Mouse (Mus musculus): Measurements from ENCODE around the gene Cyp11a1. TPM values are rescaled to one million over a fixed set of nuclear protein-coding genes. Genes with fewer than 3 reads are reported as not detected.

Cyp11a1 gene
- polyA plus RNA-seq, 1 experiment from 2014 or later = 2.9 TPM

DNA sequence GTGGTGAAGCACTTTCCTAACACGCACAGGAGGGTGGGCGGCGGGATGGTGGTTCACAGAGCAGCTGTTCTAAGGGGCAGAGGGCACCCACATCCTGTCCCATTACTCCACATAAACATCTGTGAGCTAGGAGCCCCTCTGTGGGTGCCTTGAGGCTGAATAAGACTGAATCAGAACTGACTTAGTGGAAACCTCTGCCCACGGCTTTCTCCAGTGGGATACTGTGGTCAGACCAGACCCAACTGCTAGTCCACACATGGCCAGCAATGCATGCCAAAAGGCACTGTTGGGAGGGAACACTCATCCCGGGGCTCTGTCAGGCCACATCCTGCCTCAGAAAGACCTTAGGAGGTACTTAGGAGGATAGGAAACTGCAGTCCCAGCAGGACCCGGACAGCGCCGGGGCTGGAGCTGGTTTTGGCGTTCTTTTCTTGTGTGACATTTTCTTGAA lies 34.0 kb upstream of the Cyp11a1 start:
- H3K4me1 ChIP-seq (ENCODE audit: control insufficient read depth, low read depth, low read length) = peaks cover 5% of the 10 kb centered on the region
- H3K4me3 ChIP-seq (ENCODE audit: low read depth, low read length) = no peak overlapping the region
- 49% methylated on average over 9 of the region's 9 CpGs for whole genome bisulfite sequencing (ENCODE audit: insufficient replicate concordance)
- no peaks in the 10 kb centered on the region for H3K27me3 ChIP-seq (ENCODE audit: control insufficient read depth, insufficient read depth, low read depth, low read length)
- no peak overlapping the region for H3K9ac ChIP-seq (ENCODE audit: low read depth, low read length)
- no peak for ATAC-seq (ENCODE audit: low read depth)
- no peak overlapping the region for H3K27ac ChIP-seq (ENCODE audit: low read length)
- no peak overlapping the region for H3K4me2 ChIP-seq (ENCODE audit: low read depth, low read length)
- no peaks in the 10 kb centered on the region for H3K9me3 ChIP-seq (replicated peaks; ENCODE audit: control insufficient read depth, low read length)
- H3K36me3 ChIP-seq (ENCODE audit: control insufficient read depth, insufficient read depth) = no peaks in the 10 kb centered on the region

GRCm38 (mm10) chr9:57972776-57973439 lies 33.3 kb upstream of the Cyp11a1 start:
- no peak for ATAC-seq (ENCODE audit: low read depth)
- Histone ChIP-seq H3K36me3 (ENCODE audit: control insufficient read depth, insufficient read depth) (no peaks in the 10 kb centered on the region), H3K4me1 (ENCODE audit: control insufficient read depth, low read depth, low read length) (peaks cover 5% of the 10 kb centered on the region), H3K27ac (ENCODE audit: low read length) (no peak overlapping the region), H3K27me3 (ENCODE audit: control insufficient read depth, insufficient read depth, low read depth, low read length) (no peaks in the 10 kb centered on the region), H3K9ac (ENCODE audit: low read depth, low read length) (no peak overlapping the region), H3K4me3 (ENCODE audit: low read depth, low read length) (no peak overlapping the region), H3K4me2 (ENCODE audit: low read depth, low read length) (no peak overlapping the region), H3K9me3 (replicated peaks; ENCODE audit: control insufficient read depth, low read length) (no peaks in the 10 kb centered on the region)
- WGBS (ENCODE audit: insufficient replicate concordance) = 48% methylated on average over 9 of the region's 9 CpGs

DNA sequence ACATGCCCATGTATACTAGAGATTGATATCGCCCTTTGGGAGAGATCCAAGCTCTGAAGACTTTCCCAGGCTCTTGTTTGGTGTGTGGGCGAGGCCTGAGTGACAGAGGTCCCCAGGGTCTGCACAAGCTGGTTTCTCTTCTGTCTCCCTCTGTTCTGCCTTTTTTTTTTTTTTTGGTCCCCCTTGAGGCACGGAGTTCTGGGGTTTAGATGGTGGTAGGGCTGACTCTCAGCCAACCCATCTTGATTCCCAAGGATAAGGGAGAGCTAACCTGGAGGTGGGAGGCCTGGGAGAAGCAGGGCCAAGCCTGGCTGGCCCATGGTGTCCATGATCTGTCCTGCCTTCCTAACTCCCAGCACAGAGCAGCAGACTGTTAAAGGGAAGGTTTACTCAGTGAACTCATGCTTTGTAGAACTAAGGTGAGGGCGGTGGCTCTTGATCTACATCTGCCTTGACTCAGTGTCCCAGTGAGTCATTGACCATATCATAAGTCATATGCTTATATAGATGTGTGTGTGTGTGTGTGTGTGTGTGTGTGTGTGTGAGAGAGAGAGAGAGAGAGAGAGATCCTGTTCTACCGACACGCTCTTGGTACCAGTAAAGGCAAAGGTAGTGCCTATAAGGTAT lies 32.7 kb upstream of the Cyp11a1 start:
- Histone ChIP-seq H3K4me2 (ENCODE audit: low read depth, low read length) (no peak overlapping the region), H3K9ac (ENCODE audit: low read depth, low read length) (no peak overlapping the region), H3K4me1 (ENCODE audit: control insufficient read depth, low read depth, low read length) (peaks cover 4% of the 10 kb centered on the region), H3K27me3 (ENCODE audit: control insufficient read depth, insufficient read depth, low read depth, low read length) (no peaks in the 10 kb centered on the region), H3K27ac (ENCODE audit: low read length) (no peak overlapping the region), H3K9me3 (replicated peaks; ENCODE audit: control insufficient read depth, low read length) (no peaks in the 10 kb centered on the region), H3K4me3 (ENCODE audit: low read depth, low read length) (no peak overlapping the region), H3K36me3 (ENCODE audit: control insufficient read depth, insufficient read depth) (no peaks in the 10 kb centered on the region)
- WGBS (ENCODE audit: insufficient replicate concordance) = 55% methylated on average over 6 of the region's 6 CpGs
- ATAC-seq (ENCODE audit: low read depth) = no peak

DNA sequence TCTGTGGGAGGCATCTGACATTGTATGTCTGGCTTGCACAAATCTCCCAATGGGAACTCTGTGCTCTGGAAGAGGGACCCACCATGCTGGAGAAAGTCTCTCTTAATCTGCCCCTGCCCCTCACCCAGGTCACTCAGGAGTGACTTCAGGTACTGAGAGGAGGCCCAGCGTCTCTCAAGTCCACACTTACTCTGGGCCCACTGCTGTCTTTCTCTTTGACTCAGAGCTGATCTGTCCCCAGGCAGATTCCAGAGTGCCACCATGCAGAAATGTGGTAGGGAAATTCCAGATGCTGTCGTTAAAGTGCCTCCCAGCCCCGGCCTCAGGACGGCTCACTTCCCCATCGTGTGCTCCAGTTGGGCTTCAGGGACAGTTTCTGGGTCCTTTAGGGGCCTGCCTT lies 32.0 kb upstream of the Cyp11a1 start:
- Histone ChIP-seq H3K4me2 (ENCODE audit: low read depth, low read length) (no peak overlapping the region), H3K27me3 (ENCODE audit: control insufficient read depth, insufficient read depth, low read depth, low read length) (no peaks in the 10 kb centered on the region), H3K36me3 (ENCODE audit: control insufficient read depth, insufficient read depth) (no peaks in the 10 kb centered on the region), H3K9me3 (replicated peaks; ENCODE audit: control insufficient read depth, low read length) (no peaks in the 10 kb centered on the region), H3K4me1 (ENCODE audit: control insufficient read depth, low read depth, low read length) (no peaks in the 10 kb centered on the region), H3K9ac (ENCODE audit: low read depth, low read length) (no peak overlapping the region), H3K4me3 (ENCODE audit: low read depth, low read length) (no peak overlapping the region), H3K27ac (ENCODE audit: low read length) (no peak overlapping the region)
- ATAC-seq (ENCODE audit: low read depth) = no peak
- WGBS (ENCODE audit: insufficient replicate concordance) = 51% methylated on average over 5 of the region's 5 CpGs

DNA sequence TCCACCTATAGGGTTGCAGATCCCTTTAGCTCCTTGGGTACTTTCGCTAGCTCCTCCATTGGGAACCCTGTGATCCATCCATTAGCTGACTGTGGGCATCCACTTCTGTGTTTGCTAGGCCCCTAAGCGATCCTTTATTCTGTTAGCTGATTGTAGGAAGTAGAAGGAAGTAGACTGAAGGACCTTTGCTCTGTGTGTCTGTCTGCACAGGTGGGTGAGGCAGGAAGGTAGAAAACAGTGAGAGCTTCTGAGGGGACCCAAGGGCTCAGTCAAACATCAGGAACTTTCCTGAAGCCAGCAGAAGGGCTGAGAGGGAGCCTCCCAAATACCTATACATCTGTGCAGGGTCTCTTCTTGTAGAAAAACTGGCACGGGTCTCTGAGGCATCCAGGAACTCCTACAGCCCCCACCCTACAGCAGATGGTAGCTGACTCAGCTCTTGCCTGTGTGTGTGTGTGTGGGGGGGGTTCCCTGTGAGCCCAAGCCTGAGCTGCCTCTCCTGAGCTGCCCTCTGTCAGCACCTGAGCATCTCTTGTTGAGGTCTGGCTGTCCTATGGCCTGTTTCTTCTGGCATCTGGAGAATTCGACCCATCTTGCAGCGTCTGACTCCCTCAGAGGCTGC lies 30.9 kb upstream of the Cyp11a1 start:
- H3K27ac ChIP-seq (ENCODE audit: low read length) = no peak overlapping the region
- no peak overlapping the region for H3K9ac ChIP-seq (ENCODE audit: low read depth, low read length)
- no peak for ATAC-seq (ENCODE audit: low read depth)

DNA sequence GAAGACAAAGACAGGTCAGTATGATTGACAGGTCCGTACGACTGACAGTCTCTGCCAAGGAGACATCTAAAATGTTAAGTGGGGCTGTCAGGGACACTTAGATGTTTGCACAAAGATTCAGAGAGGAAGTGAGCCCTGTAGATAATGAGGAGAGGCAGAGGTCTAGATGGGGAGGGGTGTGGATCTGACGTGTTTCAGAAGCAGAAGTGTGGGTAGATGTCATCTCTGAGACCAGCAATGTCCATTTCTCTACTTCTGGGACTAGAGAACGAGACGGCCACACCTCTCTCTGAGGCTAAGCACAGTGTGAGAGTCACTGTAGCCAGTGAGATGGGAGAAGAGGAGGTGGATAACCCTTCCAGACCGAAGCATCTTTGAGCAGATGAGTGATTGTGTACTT lies 28.2 kb upstream of the Cyp11a1 start:
- Histone ChIP-seq H3K9ac (ENCODE audit: low read depth, low read length) (no peak overlapping the region), H3K4me3 (ENCODE audit: low read depth, low read length) (no peak overlapping the region), H3K36me3 (ENCODE audit: control insufficient read depth, insufficient read depth) (no peaks in the 10 kb centered on the region), H3K9me3 (replicated peaks; ENCODE audit: control insufficient read depth, low read length) (no peaks in the 10 kb centered on the region), H3K4me1 (ENCODE audit: control insufficient read depth, low read depth, low read length) (no peaks in the 10 kb centered on the region), H3K4me2 (ENCODE audit: low read depth, low read length) (no peak overlapping the region), H3K27ac (ENCODE audit: low read length) (no peak overlapping the region), H3K27me3 (ENCODE audit: control insufficient read depth, insufficient read depth, low read depth, low read length) (no peaks in the 10 kb centered on the region)
- ATAC-seq (ENCODE audit: low read depth) = no peak
- 28% methylated on average over 6 of the region's 6 CpGs for WGBS (ENCODE audit: insufficient replicate concordance)

More for the DNA sequence above, 30.9 kb upstream of the Cyp11a1 start:
- no peaks in the 10 kb centered on the region for H3K4me1 ChIP-seq (ENCODE audit: control insufficient read depth, low read depth, low read length)
- no peaks in the 10 kb centered on the region for H3K9me3 ChIP-seq (replicated peaks; ENCODE audit: control insufficient read depth, low read length)
- H3K36me3 ChIP-seq (ENCODE audit: control insufficient read depth, insufficient read depth) = no peaks in the 10 kb centered on the region
- H3K4me2 ChIP-seq (ENCODE audit: low read depth, low read length) = no peak overlapping the region
- no peaks in the 10 kb centered on the region for H3K27me3 ChIP-seq (ENCODE audit: control insufficient read depth, insufficient read depth, low read depth, low read length)
- WGBS (ENCODE audit: insufficient replicate concordance) = 46% methylated on average over 5 of the region's 5 CpGs
- no peak overlapping the region for H3K4me3 ChIP-seq (ENCODE audit: low read depth, low read length)

GRCm38 (mm10) chr9:57978858-57979257 lies 27.4 kb upstream of the Cyp11a1 start:
- H3K27ac ChIP-seq (ENCODE audit: low read length) = no peak overlapping the region
- ATAC-seq (ENCODE audit: low read depth) = no peak
- H3K4me2 ChIP-seq (ENCODE audit: low read depth, low read length) = no peak overlapping the region
- no peaks in the 10 kb centered on the region for H3K36me3 ChIP-seq (ENCODE audit: control insufficient read depth, insufficient read depth)
- H3K9ac ChIP-seq (ENCODE audit: low read depth, low read length) = no peak overlapping the region
- no peaks in the 10 kb centered on the region for H3K27me3 ChIP-seq (ENCODE audit: control insufficient read depth, insufficient read depth, low read depth, low read length)
- H3K4me3 ChIP-seq (ENCODE audit: low read depth, low read length) = no peak overlapping the region
- H3K9me3 ChIP-seq (replicated peaks; ENCODE audit: control insufficient read depth, low read length) = no peaks in the 10 kb centered on the region
- H3K4me1 ChIP-seq (ENCODE audit: control insufficient read depth, low read depth, low read length) = no peaks in the 10 kb centered on the region
- 38% methylated on average over 3 of the region's 3 CpGs for WGBS (ENCODE audit: insufficient replicate concordance)

GRCm38 (mm10) chr9:57980570-57980969 lies 25.6 kb upstream of the Cyp11a1 start:
- no peaks in the 10 kb centered on the region for H3K4me1 ChIP-seq (ENCODE audit: control insufficient read depth, low read depth, low read length)
- ATAC-seq (ENCODE audit: low read depth) = no peak
- no peak overlapping the region for H3K9ac ChIP-seq (ENCODE audit: low read depth, low read length)
- H3K9me3 ChIP-seq (replicated peaks; ENCODE audit: control insufficient read depth, low read length) = no peaks in the 10 kb centered on the region
- no peak overlapping the region for H3K4me2 ChIP-seq (ENCODE audit: low read depth, low read length)
- H3K36me3 ChIP-seq (ENCODE audit: control insufficient read depth, insufficient read depth) = no peaks in the 10 kb centered on the region
- no peak overlapping the region for H3K27ac ChIP-seq (ENCODE audit: low read length)
- no peak overlapping the region for H3K4me3 ChIP-seq (ENCODE audit: low read depth, low read length)
- 41% methylated on average over 10 of the region's 10 CpGs for WGBS (ENCODE audit: insufficient replicate concordance)
- no peaks in the 10 kb centered on the region for H3K27me3 ChIP-seq (ENCODE audit: control insufficient read depth, insufficient read depth, low read depth, low read length)

GRCm38 (mm10) chr9:57985304-57985703 lies 20.9 kb upstream of the Cyp11a1 start:
- no peaks in the 10 kb centered on the region for H3K4me1 ChIP-seq (ENCODE audit: control insufficient read depth, low read depth, low read length)
- ATAC-seq (ENCODE audit: low read depth) = no peak
- H3K36me3 ChIP-seq (ENCODE audit: control insufficient read depth, insufficient read depth) = no peaks in the 10 kb centered on the region
- H3K4me3 ChIP-seq (ENCODE audit: low read depth, low read length) = no peak overlapping the region
- no peak overlapping the region for H3K27ac ChIP-seq (ENCODE audit: low read length)
- H3K9ac ChIP-seq (ENCODE audit: low read depth, low read length) = no peak overlapping the region
- H3K4me2 ChIP-seq (ENCODE audit: low read depth, low read length) = no peak overlapping the region
- H3K27me3 ChIP-seq (ENCODE audit: control insufficient read depth, insufficient read depth, low read depth, low read length) = no peaks in the 10 kb centered on the region
- WGBS (ENCODE audit: insufficient replicate concordance) = 72% methylated on average over 8 of the region's 8 CpGs
- H3K9me3 ChIP-seq (replicated peaks; ENCODE audit: control insufficient read depth, low read length) = no peaks in the 10 kb centered on the region

Measured in liver, embryonic 16.5 days (tissue).